Mouse (Mus musculus): ENCODE data around the gene Fggy. TPM values are rescaled to one million over a fixed set of nuclear protein-coding genes. Genes with fewer than 3 reads are reported as not detected.

Gene Fggy
- polyA plus RNA-seq, 1 experiment from 2014 or later: 9.3 TPM

DNA sequence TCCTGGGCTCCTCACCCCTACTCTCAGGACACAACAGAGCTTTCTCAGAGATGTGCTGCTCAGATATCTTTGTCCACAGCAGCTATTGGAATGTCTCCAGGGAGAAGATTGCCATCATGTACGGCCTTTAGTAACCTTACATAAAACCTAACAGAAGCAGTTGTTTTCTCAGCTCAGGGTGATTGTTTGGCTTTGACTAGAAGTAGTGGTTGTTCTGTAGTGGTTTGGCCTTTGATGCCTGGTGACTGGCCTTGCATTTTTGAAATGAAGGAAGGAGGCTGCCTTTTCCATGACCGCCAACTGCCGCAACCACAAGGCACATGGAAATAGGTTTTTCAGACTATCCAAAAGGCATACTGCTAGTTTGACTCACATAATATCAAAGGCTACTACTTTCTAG is 63.7 kb downstream of the Fggy start:
- no peaks in the 10 kb centered on the region for H3K36me3 ChIP-seq (ENCODE audit: control insufficient read depth, insufficient read depth, low read length)
- no peaks in the 10 kb centered on the region for H3K9me3 ChIP-seq (ENCODE audit: control insufficient read depth, low read length)
- H3K4me2 ChIP-seq (ENCODE audit: low read depth, low read length): no peak overlapping the region
- H3K4me3 ChIP-seq (ENCODE audit: low read depth, low read length): no peak overlapping the region
- 85% methylated on average over 3 of the region's 3 CpGs for WGBS
- no peak overlapping the region for H3K9ac ChIP-seq (replicated peaks; ENCODE audit: low read depth, low read length)
- H3K27me3 ChIP-seq (ENCODE audit: control insufficient read depth, insufficient read depth, low read length): no peaks in the 10 kb centered on the region
- no peak for ATAC-seq (ENCODE audit: low read depth)
- H3K4me1 ChIP-seq (ENCODE audit: control insufficient read depth, insufficient read depth, low read length): no peaks in the 10 kb centered on the region
- H3K27ac ChIP-seq (ENCODE audit: low read depth, low read length): no peak overlapping the region

DNA sequence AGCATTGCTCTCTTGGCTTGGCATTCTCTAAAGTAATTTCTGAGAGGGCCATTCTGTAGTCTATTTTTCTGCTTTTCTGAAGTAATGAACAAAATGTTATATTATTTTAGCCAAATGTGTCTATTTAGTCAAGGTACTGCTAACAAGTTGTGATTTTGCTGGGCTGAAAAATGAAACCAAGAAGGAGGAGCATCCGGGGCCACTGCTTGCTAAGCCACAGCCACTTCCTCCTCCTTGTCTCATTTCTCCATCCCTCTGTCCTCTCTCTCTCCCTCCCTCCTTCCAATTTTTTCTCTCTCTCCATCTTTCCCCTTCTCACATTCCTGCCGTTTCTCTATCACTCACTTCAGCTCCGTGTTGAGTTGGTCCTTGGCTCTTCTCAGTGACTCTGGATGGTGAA is 67.4 kb downstream of the Fggy start:
- no peaks in the 10 kb centered on the region for H3K4me1 ChIP-seq (ENCODE audit: control insufficient read depth, insufficient read depth, low read length)
- H3K27ac ChIP-seq (ENCODE audit: low read depth, low read length): no peak overlapping the region
- H3K4me2 ChIP-seq (ENCODE audit: low read depth, low read length): no peak overlapping the region
- no peak for ATAC-seq (ENCODE audit: low read depth)
- no peaks in the 10 kb centered on the region for H3K27me3 ChIP-seq (ENCODE audit: control insufficient read depth, insufficient read depth, low read length)
- H3K9me3 ChIP-seq (ENCODE audit: control insufficient read depth, low read length): no peaks in the 10 kb centered on the region
- H3K36me3 ChIP-seq (ENCODE audit: control insufficient read depth, insufficient read depth, low read length): no peaks in the 10 kb centered on the region
- WGBS: 93% methylated on average over 3 of the region's 3 CpGs
- no peak overlapping the region for H3K9ac ChIP-seq (replicated peaks; ENCODE audit: low read depth, low read length)
- no peak overlapping the region for H3K4me3 ChIP-seq (ENCODE audit: low read depth, low read length)

DNA sequence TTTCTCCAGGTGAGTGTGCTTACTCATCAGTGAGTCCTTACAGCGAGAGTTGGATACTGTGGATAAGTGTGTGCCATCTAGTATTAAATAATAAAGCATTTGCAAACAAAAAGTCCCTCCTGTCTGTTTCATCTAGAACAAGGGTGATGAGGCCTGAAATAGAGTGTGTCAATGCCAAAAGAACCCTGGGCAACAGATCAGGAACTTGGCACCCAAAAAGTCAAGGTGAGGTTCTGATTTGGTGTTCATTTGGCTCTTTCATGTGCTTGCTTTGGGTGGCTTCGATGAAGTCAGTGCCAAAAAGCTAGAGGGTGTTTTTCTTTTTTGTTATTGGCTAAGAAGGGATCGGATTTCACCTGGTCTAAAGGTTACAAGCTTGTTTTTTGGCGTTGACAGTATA is 68.3 kb downstream of the Fggy start:
- Histone ChIP-seq H3K27me3 (ENCODE audit: control insufficient read depth, insufficient read depth, low read length) (no peaks in the 10 kb centered on the region), H3K9me3 (ENCODE audit: control insufficient read depth, low read length) (no peaks in the 10 kb centered on the region), H3K4me1 (ENCODE audit: control insufficient read depth, insufficient read depth, low read length) (no peaks in the 10 kb centered on the region), H3K4me3 (ENCODE audit: low read depth, low read length) (no peak overlapping the region), H3K36me3 (ENCODE audit: control insufficient read depth, insufficient read depth, low read length) (no peaks in the 10 kb centered on the region), H3K27ac (ENCODE audit: low read depth, low read length) (no peak overlapping the region), H3K4me2 (ENCODE audit: low read depth, low read length) (no peak overlapping the region), H3K9ac (replicated peaks; ENCODE audit: low read depth, low read length) (no peak overlapping the region)
- WGBS: 80% methylated on average over 4 of the region's 4 CpGs
- ATAC-seq (ENCODE audit: low read depth): no peak

- no peaks in the 10 kb centered on the region for H3K36me3 ChIP-seq (ENCODE audit: control insufficient read depth, insufficient read depth, low read length)
- 85% methylated on average over 3 of the region's 3 CpGs for WGBS
- H3K27me3 ChIP-seq (ENCODE audit: control insufficient read depth, insufficient read depth, low read length): no peaks in the 10 kb centered on the region
- no peak overlapping the region for H3K4me3 ChIP-seq (ENCODE audit: low read depth, low read length)
- ATAC-seq (ENCODE audit: low read depth): no peak
- H3K9me3 ChIP-seq (ENCODE audit: control insufficient read depth, low read length): no peaks in the 10 kb centered on the region
- no peak overlapping the region for H3K9ac ChIP-seq (replicated peaks; ENCODE audit: low read depth, low read length)
- H3K4me1 ChIP-seq (ENCODE audit: control insufficient read depth, insufficient read depth, low read length): no peaks in the 10 kb centered on the region
- H3K4me2 ChIP-seq (ENCODE audit: low read depth, low read length): no peak overlapping the region
- no peak overlapping the region for H3K27ac ChIP-seq (ENCODE audit: low read depth, low read length)
Measured at GRCm38 (mm10) chr4:95626186-95626585, 68.9 kb downstream of the Fggy start.

GRCm38 (mm10) chr4:95634903-95635302 is 77.6 kb downstream of the Fggy start:
- no peak overlapping the region for H3K4me2 ChIP-seq (ENCODE audit: low read depth, low read length)
- H3K9me3 ChIP-seq (ENCODE audit: control insufficient read depth, low read length): no peaks in the 10 kb centered on the region
- H3K36me3 ChIP-seq (ENCODE audit: control insufficient read depth, insufficient read depth, low read length): no peaks in the 10 kb centered on the region
- no peak overlapping the region for H3K9ac ChIP-seq (replicated peaks; ENCODE audit: low read depth, low read length)
- H3K4me1 ChIP-seq (ENCODE audit: control insufficient read depth, insufficient read depth, low read length): no peaks in the 10 kb centered on the region
- H3K27ac ChIP-seq (ENCODE audit: low read depth, low read length): no peak overlapping the region
- WGBS: 80% methylated on average over 3 of the region's 3 CpGs
- ATAC-seq (ENCODE audit: low read depth): no peak
- no peak overlapping the region for H3K4me3 ChIP-seq (ENCODE audit: low read depth, low read length)
- no peaks in the 10 kb centered on the region for H3K27me3 ChIP-seq (ENCODE audit: control insufficient read depth, insufficient read depth, low read length)

- no peaks in the 10 kb centered on the region for H3K36me3 ChIP-seq (ENCODE audit: control insufficient read depth, insufficient read depth, low read length)
- H3K4me2 ChIP-seq (ENCODE audit: low read depth, low read length): no peak overlapping the region
- no peaks in the 10 kb centered on the region for H3K4me1 ChIP-seq (ENCODE audit: control insufficient read depth, insufficient read depth, low read length)
- H3K4me3 ChIP-seq (ENCODE audit: low read depth, low read length): no peak overlapping the region
- ATAC-seq (ENCODE audit: low read depth): peak; percentile 60
- no peak overlapping the region for H3K9ac ChIP-seq (replicated peaks; ENCODE audit: low read depth, low read length)
- no peaks in the 10 kb centered on the region for H3K9me3 ChIP-seq (ENCODE audit: control insufficient read depth, low read length)
- peak overlapping the region; percentile 35; the same call in 1 of the 2 replicates for H3K27ac ChIP-seq (ENCODE audit: low read depth, low read length)
- 18% methylated on average over 7 of the region's 7 CpGs for WGBS
- H3K27me3 ChIP-seq (ENCODE audit: control insufficient read depth, insufficient read depth, low read length): no peaks in the 10 kb centered on the region
Measured at GRCm38 (mm10) chr4:95636937-95637749, 79.8 kb downstream of the Fggy start.

- Histone ChIP-seq H3K4me1 (ENCODE audit: control insufficient read depth, insufficient read depth, low read length) (no peaks in the 10 kb centered on the region), H3K27me3 (ENCODE audit: control insufficient read depth, insufficient read depth, low read length) (no peaks in the 10 kb centered on the region), H3K27ac (ENCODE audit: low read depth, low read length) (no peak overlapping the region), H3K36me3 (ENCODE audit: control insufficient read depth, insufficient read depth, low read length) (no peaks in the 10 kb centered on the region), H3K9ac (replicated peaks; ENCODE audit: low read depth, low read length) (no peak overlapping the region), H3K4me2 (ENCODE audit: low read depth, low read length) (no peak overlapping the region), H3K9me3 (ENCODE audit: control insufficient read depth, low read length) (no peaks in the 10 kb centered on the region), H3K4me3 (ENCODE audit: low read depth, low read length) (no peak overlapping the region)
- ATAC-seq (ENCODE audit: low read depth): no peak
- WGBS: 44% methylated on average over 3 of the region's 3 CpGs
Measured at GRCm38 (mm10) chr4:95638063-95638462, 80.8 kb downstream of the Fggy start.

GRCm38 (mm10) chr4:95640831-95641230 is 83.5 kb downstream of the Fggy start:
- Histone ChIP-seq H3K4me3 (ENCODE audit: low read depth, low read length) (no peak overlapping the region), H3K9me3 (ENCODE audit: control insufficient read depth, low read length) (no peaks in the 10 kb centered on the region), H3K27me3 (ENCODE audit: control insufficient read depth, insufficient read depth, low read length) (no peaks in the 10 kb centered on the region), H3K36me3 (ENCODE audit: control insufficient read depth, insufficient read depth, low read length) (no peaks in the 10 kb centered on the region), H3K4me2 (ENCODE audit: low read depth, low read length) (no peak overlapping the region), H3K9ac (replicated peaks; ENCODE audit: low read depth, low read length) (no peak overlapping the region), H3K4me1 (ENCODE audit: control insufficient read depth, insufficient read depth, low read length) (no peaks in the 10 kb centered on the region), H3K27ac (ENCODE audit: low read depth, low read length) (no peak overlapping the region)
- 88% methylated on average over 1 of the region's 1 CpGs for WGBS
- ATAC-seq (ENCODE audit: low read depth): no peak

- Histone ChIP-seq H3K27me3 (ENCODE audit: control insufficient read depth, insufficient read depth, low read length) (no peaks in the 10 kb centered on the region), H3K4me1 (ENCODE audit: control insufficient read depth, insufficient read depth, low read length) (no peaks in the 10 kb centered on the region), H3K36me3 (ENCODE audit: control insufficient read depth, insufficient read depth, low read length) (no peaks in the 10 kb centered on the region), H3K4me3 (ENCODE audit: low read depth, low read length) (no peak overlapping the region), H3K4me2 (ENCODE audit: low read depth, low read length) (no peak overlapping the region), H3K9me3 (ENCODE audit: control insufficient read depth, low read length) (no peaks in the 10 kb centered on the region), H3K27ac (ENCODE audit: low read depth, low read length) (no peak overlapping the region), H3K9ac (replicated peaks; ENCODE audit: low read depth, low read length) (no peak overlapping the region)
- WGBS: 17% methylated on average over 5 of the region's 5 CpGs
- ATAC-seq (ENCODE audit: low read depth): no peak
Measured at GRCm38 (mm10) chr4:95644048-95644447, 86.7 kb downstream of the Fggy start.

Measured in neural tube, embryonic 14.5 days (tissue).